Mouse (Mus musculus) neural tube, embryonic 12.5 days (tissue): ENCODE measurements around the gene Ptpn4. TPM values are rescaled to one million over a fixed set of nuclear protein-coding genes. Genes with fewer than 3 reads are reported as not detected.

Experiments used
- ATAC-seq: fragments of 200-750 bp; cut with Nextera tagmentation; 2 replicates; pipeline ENCODE4 v1.8.0; 2017; ENCODE audit warnings: low read depth, mild to moderate bottlenecking, moderate TSS enrichment, moderate library complexity; ENCODE audit not compliant: low FRiP score
- H3K27ac ChIP-seq: fragments of 300-500 bp; sonication (generic); 2 replicates; pipeline ENCODE4 v1.5.1; 2016
- H3K27me3 ChIP-seq: fragments of 300-500 bp; sonication (generic); replicated peaks from 2 replicates; pipeline ENCODE4 v1.6.1; 2016; ENCODE audit warnings: mild to moderate bottlenecking
- H3K36me3 ChIP-seq: fragments of 300-500 bp; sonication (generic); 2 replicates; pipeline ENCODE4 v1.6.1; 2016; ENCODE audit warnings: mild to moderate bottlenecking
- H3K4me1 ChIP-seq: fragments of 300-500 bp; sonication (generic); 2 replicates; pipeline ENCODE4 v1.6.1; 2016
- H3K4me2 ChIP-seq: fragments of 300-500 bp; sonication (generic); replicated peaks from 2 replicates; pipeline ENCODE4 v1.6.1; 2016; ENCODE audit warnings: mild to moderate bottlenecking
- H3K4me3 ChIP-seq: fragments of 300-500 bp; sonication (generic); 2 replicates; pipeline ENCODE4 v1.5.1; 2016
- H3K9ac ChIP-seq: fragments of 300-500 bp; sonication (generic); 2 replicates; pipeline ENCODE4 v1.6.1; 2016; ENCODE audit warnings: mild to moderate bottlenecking
- H3K9me3 ChIP-seq: fragments of 300-500 bp; sonication (generic); 2 replicates; pipeline ENCODE4 v1.6.1; 2016; ENCODE audit warnings: mild to moderate bottlenecking
- WGBS: fragments of 180-500 bp; shearing (Covaris S2); methylation state at CpG from one replicate; pipeline ENCODE4 v1.1.7; 2016; 5-methylcytosine and 5-hydroxymethylcytosine counted together
- polyA plus RNA-seq: library from polyadenylated mRNA; unstranded; fragments of >200 nt; fragmentation: Nextera tagmentation; extraction: Ambion mirVana; gene quantifications from 2 replicates; pipeline ENCODE4 v1.2.1, GENCODE M21; 2016

Gene Ptpn4
- polyA plus RNA-seq, 1 experiment from 2014 or later = 14.4 TPM

DNA sequence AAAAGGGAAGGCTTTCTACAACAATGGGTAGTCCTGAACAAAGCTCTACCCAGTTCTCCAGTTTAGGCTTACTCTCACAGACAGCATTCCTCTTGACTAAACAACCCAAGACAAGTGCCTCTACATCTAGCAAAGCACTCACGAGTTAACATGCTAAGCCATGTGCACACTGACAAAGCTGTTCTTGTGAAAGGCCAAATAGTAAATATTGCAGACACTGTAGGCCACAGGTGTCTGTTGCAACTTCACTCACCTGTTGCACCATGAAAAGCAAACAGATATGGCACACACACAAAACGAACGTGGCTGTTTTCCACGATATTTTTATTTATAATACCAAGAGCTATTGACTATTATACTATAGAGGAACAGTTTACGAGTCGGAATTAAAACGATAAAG lies 170.5 kb downstream of the Ptpn4 start:
- Histone ChIP-seq H3K9ac (no peak overlapping the region), H3K4me2 (no peak overlapping the region), H3K27me3 (no peaks in the 10 kb centered on the region), H3K36me3 (peaks cover 6% of the 10 kb centered on the region; the same call in 1 of the 2 replicates), H3K4me1 (no peaks in the 10 kb centered on the region), H3K9me3 (no peaks in the 10 kb centered on the region), H3K4me3 (no peak overlapping the region), H3K27ac (no peak overlapping the region)
- no peak for ATAC-seq
- WGBS = 95% methylated on average over 7 of the region's 7 CpGs

DNA sequence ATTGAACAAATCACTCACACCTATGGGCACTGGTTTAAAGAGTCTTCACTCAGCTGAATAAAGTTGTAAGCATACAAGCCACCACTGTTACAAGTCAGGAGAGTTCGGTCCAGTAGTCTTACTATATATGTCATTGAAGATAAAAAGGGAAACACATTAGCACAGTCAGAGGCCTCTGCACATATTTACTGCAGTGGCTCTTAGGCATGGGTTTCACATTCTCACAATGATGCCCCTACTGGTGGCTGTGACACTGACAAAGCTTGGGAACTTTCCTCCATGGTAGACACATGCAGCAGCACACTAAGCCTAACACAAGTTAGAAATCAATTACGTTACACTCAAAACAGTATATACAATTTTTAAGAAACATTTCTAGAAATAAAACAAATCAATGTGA lies 183.1 kb downstream of the Ptpn4 start:
- 85% methylated on average over 2 of the region's 2 CpGs for WGBS
- no peaks in the 10 kb centered on the region for H3K9me3 ChIP-seq
- H3K9ac ChIP-seq = no peak overlapping the region
- H3K27me3 ChIP-seq = no peaks in the 10 kb centered on the region
- no peaks in the 10 kb centered on the region for H3K4me1 ChIP-seq
- no peak for ATAC-seq
- H3K27ac ChIP-seq = no peak overlapping the region
- H3K36me3 ChIP-seq = 0 out of 2 replicates have a peak, but pooled peaks cover 3% of the 10 kb centered on the region
- H3K4me3 ChIP-seq = no peak overlapping the region
- H3K4me2 ChIP-seq = no peak overlapping the region

DNA sequence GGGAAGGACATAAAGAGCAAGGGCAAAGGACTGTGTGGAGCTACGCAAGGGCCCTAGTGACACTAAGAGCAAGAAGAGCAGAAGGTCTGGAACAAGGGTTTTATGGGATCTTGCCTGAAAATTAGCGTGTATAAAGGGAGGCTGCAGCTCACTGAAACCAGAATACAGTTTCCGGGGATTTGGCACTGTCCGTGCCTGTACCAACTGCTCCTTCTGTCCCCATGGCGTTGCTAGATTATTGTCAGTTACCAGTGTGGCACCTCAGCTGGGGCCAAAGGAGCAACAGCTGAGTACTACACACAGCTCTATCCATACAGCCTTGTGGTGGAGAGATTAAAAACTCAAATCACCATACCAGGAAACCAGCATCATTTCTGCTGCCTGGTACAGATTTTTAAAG lies 187.0 kb downstream of the Ptpn4 start:
- no peak overlapping the region for H3K27ac ChIP-seq
- H3K27me3 ChIP-seq = no peaks in the 10 kb centered on the region
- no peak overlapping the region for H3K9ac ChIP-seq
- H3K9me3 ChIP-seq = no peaks in the 10 kb centered on the region
- 90% methylated on average over 5 of the region's 5 CpGs for WGBS
- no peak overlapping the region for H3K4me3 ChIP-seq
- no peak for ATAC-seq
- H3K4me2 ChIP-seq = no peak overlapping the region
- H3K36me3 ChIP-seq = no peaks in the 10 kb centered on the region
- H3K4me1 ChIP-seq = peaks cover 5% of the 10 kb centered on the region

- no peak overlapping the region for H3K4me2 ChIP-seq
- H3K9me3 ChIP-seq = no peaks in the 10 kb centered on the region
- H3K27ac ChIP-seq = no peak overlapping the region
- H3K27me3 ChIP-seq = no peaks in the 10 kb centered on the region
- H3K36me3 ChIP-seq = no peaks in the 10 kb centered on the region
- H3K4me1 ChIP-seq = peaks cover 5% of the 10 kb centered on the region
- no peak for ATAC-seq
- 78% methylated on average over 2 of the region's 2 CpGs for WGBS
- H3K9ac ChIP-seq = no peak overlapping the region
- H3K4me3 ChIP-seq = no peak overlapping the region
Observed at GRCm38 (mm10) chr1:119649627-119650026, 187.8 kb downstream of the Ptpn4 start.

DNA sequence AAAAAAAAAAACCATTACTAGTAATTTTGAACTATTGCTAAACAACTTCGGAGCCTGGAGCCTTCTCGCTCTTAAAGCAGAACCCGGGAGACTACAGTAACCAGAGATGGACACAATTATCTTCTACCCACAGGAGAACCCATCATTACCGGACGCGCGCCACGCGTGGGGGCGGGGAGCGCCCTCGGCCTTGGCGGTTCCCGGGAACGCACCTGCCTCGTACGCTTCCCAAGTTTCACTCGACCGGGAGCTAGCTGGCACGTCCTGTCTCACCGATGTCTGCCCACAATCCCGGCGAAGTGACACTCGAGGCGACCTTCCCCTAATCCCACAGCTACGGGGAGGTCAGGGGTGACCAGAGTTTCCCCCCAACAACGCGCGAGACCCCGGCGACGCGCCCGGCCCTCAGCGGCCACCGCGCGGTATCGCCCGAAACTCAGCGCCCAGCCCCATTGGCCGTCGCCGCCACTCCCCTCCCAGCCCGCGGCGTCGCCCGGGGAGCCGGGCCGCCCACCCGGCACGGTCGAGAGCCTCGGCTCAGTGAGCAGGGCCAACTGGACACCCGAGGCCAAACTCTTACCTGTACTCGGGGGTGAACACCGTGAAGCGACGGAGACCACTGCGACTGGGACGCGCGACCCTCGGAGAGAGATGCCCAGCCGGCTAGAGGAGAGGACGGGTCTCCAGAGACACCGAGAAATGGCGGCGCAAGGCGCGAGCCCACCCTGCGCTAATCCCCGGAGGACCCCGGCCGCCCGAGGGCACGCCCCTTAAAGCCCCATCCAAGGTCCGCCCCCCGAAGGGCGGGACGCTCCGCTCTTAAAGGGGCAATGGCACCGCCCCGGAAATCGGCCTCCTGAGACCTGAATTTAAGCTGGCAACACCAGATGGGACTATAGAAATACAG lies 189.0 kb downstream of the Ptpn4 start, which contains the start of gene Epb41l5:
Gene Epb41l5 (minus strand): TSS at position 796 of the 907 bp plus-strand sequence.
- Histone ChIP-seq H3K9ac (peak within 1 kb of the TSS; percentile 70), H3K4me3 (peak within 1 kb of the TSS; percentile 71), H3K27me3 (no peaks in the 10 kb centered on the region), H3K27ac (no peak within 1 kb of the TSS), H3K4me2 (peak within 1 kb of the TSS; percentile 88), H3K9me3 (no peaks in the 10 kb centered on the region), H3K4me1 (peaks cover 5% of the 10 kb centered on the region), H3K36me3 (no peaks in the 10 kb centered on the region)
- WGBS = under 1% methylated on average over 86 of the region's 86 CpGs
- peak; percentile 97 for ATAC-seq

GRCm38 (mm10) chr1:119646356-119646755 lies 191.1 kb downstream of the Ptpn4 start:
- 74% methylated on average over 2 of the region's 2 CpGs for WGBS
- Histone ChIP-seq H3K27ac (no peak overlapping the region), H3K4me3 (no peak overlapping the region), H3K9ac (no peak overlapping the region), H3K27me3 (no peaks in the 10 kb centered on the region), H3K9me3 (no peaks in the 10 kb centered on the region), H3K4me1 (peaks cover 9% of the 10 kb centered on the region), H3K36me3 (no peaks in the 10 kb centered on the region), H3K4me2 (no peak overlapping the region)
- no peak for ATAC-seq

DNA sequence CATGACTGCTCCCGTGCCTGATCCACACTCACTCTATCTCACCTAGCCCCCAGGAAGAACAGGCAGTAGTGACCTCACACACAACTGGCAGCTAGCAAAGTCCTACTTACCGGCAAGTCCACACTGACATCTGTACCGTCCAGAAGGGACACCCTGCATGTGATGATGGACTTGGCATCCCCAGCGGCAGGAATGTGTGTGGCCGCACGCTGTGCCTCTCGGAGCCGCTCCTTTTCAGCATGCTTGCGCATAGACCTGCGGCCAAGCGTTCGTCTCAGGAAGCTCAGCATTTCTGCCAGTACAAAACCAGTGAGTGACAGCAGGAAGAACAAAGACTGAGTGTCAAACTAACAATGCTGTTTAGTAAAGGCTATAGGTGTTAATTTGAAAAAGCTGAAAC lies 195.0 kb downstream of the Ptpn4 start:
- no peaks in the 10 kb centered on the region for H3K9me3 ChIP-seq
- no peak overlapping the region for H3K4me2 ChIP-seq
- H3K36me3 ChIP-seq = no peaks in the 10 kb centered on the region
- ATAC-seq = no peak
- no peaks in the 10 kb centered on the region for H3K27me3 ChIP-seq
- no peak overlapping the region for H3K27ac ChIP-seq
- peaks cover 9% of the 10 kb centered on the region; the same call in 1 of the 2 replicates for H3K4me1 ChIP-seq
- 69% methylated on average over 12 of the region's 12 CpGs for WGBS
- no peak overlapping the region for H3K9ac ChIP-seq
- no peak overlapping the region for H3K4me3 ChIP-seq

- ATAC-seq = no peak
- Histone ChIP-seq H3K4me2 (no peak overlapping the region), H3K36me3 (0 out of 2 replicates have a peak, but pooled peaks cover 2% of the 10 kb centered on the region), H3K27me3 (no peaks in the 10 kb centered on the region), H3K4me1 (peaks cover 4% of the 10 kb centered on the region; the same call in 1 of the 2 replicates), H3K9me3 (no peaks in the 10 kb centered on the region), H3K9ac (no peak overlapping the region), H3K27ac (no peak overlapping the region), H3K4me3 (no peak overlapping the region)
Observed at GRCm38 (mm10) chr1:119641090-119641812, 196.2 kb downstream of the Ptpn4 start.

DNA sequence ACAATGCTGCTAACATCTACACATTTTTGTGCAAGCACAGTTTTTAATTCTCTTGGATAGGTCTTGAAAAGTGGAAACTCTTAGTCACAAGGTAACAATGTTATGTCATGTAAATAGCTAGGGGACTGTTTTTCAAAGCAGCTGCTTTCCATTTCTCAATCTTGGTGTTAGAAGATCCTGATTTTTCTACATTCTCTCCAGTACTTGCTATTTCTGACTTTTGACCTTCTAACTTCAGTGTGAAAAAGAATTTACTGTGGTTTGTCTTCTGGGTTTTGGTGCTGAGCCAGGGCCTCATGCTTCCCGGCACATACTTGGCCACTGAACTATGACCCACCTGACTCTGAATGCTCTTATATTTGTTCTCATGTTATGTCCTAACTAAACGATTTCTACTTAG lies 197.4 kb downstream of the Ptpn4 start:
- Histone ChIP-seq H3K4me2 (no peak overlapping the region), H3K4me3 (no peak overlapping the region), H3K27me3 (no peaks in the 10 kb centered on the region), H3K4me1 (peaks cover 4% of the 10 kb centered on the region; the same call in 1 of the 2 replicates), H3K27ac (no peak overlapping the region), H3K36me3 (0 out of 2 replicates have a peak, but pooled peaks cover 2% of the 10 kb centered on the region), H3K9ac (no peak overlapping the region), H3K9me3 (no peaks in the 10 kb centered on the region)
- WGBS = 91% methylated on average over 2 of the region's 2 CpGs
- no peak for ATAC-seq

- peaks cover 3% of the 10 kb centered on the region; the same call in 1 of the 2 replicates for H3K4me1 ChIP-seq
- no peak overlapping the region for H3K9ac ChIP-seq
- H3K4me2 ChIP-seq = no peak overlapping the region
- H3K36me3 ChIP-seq = 0 out of 2 replicates have a peak, but pooled peaks cover 2% of the 10 kb centered on the region
- 85% methylated on average over 6 of the region's 6 CpGs for WGBS
- H3K27me3 ChIP-seq = no peaks in the 10 kb centered on the region
- no peak for ATAC-seq
- H3K4me3 ChIP-seq = no peak overlapping the region
- H3K27ac ChIP-seq = no peak overlapping the region
- H3K9me3 ChIP-seq = no peaks in the 10 kb centered on the region
Observed at GRCm38 (mm10) chr1:119637188-119638023, 200.0 kb downstream of the Ptpn4 start.

DNA sequence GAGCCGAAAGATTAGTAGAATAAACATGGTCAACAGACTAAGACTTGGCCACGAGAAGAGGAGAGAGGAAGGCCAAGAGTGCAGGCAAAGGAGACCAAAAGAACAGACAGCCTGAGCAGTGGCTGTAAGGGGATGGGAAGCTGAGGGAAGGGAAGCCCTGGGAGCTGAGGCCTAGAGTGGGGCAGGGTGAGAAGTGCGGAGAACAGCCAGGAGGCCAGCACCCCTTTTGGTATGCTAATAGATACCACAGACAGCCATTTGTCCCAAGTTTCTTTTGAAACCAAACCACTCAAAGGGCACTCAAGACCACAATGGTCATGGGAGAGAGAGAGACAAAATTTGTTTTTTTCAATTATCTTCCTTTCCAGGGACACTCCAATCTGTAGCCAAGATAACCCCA lies 202.7 kb downstream of the Ptpn4 start:
- Histone ChIP-seq H3K9ac (no peak overlapping the region), H3K4me2 (no peak overlapping the region), H3K27ac (no peak overlapping the region), H3K9me3 (no peaks in the 10 kb centered on the region), H3K4me1 (no peaks in the 10 kb centered on the region), H3K4me3 (no peak overlapping the region), H3K27me3 (no peaks in the 10 kb centered on the region), H3K36me3 (peaks cover 6% of the 10 kb centered on the region; the same call in 1 of the 2 replicates)
- ATAC-seq = no peak
- WGBS = 29% methylated on average over 3 of the region's 3 CpGs
